Mouse (Mus musculus): ENCODE measurements around the gene Vangl1. TPM values are rescaled to one million over a fixed set of nuclear protein-coding genes. Genes with fewer than 3 reads are reported as not detected.

Gene Vangl1
- total RNA-seq (2012; rRNA removed) (0.04 TPM in 1 of 2 replicates, not detected in the other), total RNA-seq (2014; rRNA removed) (not detected in 2 replicates), polyA plus RNA-seq (2012; ENCODE audit: insufficient read length, low read depth) (not detected in 2 replicates)

- no peak for TF ChIP-seq RCOR1 (conservative IDR thresholded peaks at IDR 0.05; ENCODE audit: low read depth, low read length)
- no peak for TF ChIP-seq POLR2A (IDR thresholded peaks at IDR 0.05; ENCODE audit: low read depth, low read length)
- TF ChIP-seq PAX5 (IDR thresholded peaks at IDR 0.05; ENCODE audit: low read length), result no peak
- no peak for TF ChIP-seq USF2 (conservative IDR thresholded peaks at IDR 0.05; ENCODE audit: low read depth, low read length)
- TF ChIP-seq CHD2 (IDR thresholded peaks at IDR 0.05; ENCODE audit: low read length), result no peak
- TF ChIP-seq UBTF (IDR thresholded peaks at IDR 0.05; ENCODE audit: low read depth, low read length), result no peak
- no peak for TF ChIP-seq JUN (IDR thresholded peaks at IDR 0.05; ENCODE audit: insufficient read depth, low read depth, low read length)
- no peak for TF ChIP-seq TCF12 (IDR thresholded peaks at IDR 0.05; ENCODE audit: low read depth, low read length)
- TF ChIP-seq EP300 (IDR thresholded peaks at IDR 0.05; ENCODE audit: low read length), result no peak
- no peak for TF ChIP-seq MYC (IDR thresholded peaks at IDR 0.05; ENCODE audit: low read depth, low read length)
- TF ChIP-seq POLR2AphosphoS2 (IDR thresholded peaks at IDR 0.05; ENCODE audit: low read depth, low read length), result no peak
- no peak for TF ChIP-seq GABPA (IDR thresholded peaks at IDR 0.05; ENCODE audit: insufficient replicate concordance, low read depth, low read length)
- no peak for TF ChIP-seq ZMIZ1 (IDR thresholded peaks at IDR 0.05; ENCODE audit: low read depth, low read length)
- TF ChIP-seq RAD21 (IDR thresholded peaks at IDR 0.05; ENCODE audit: low read depth, low read length), result no peak
- no peak for TF ChIP-seq ZNF384 (IDR thresholded peaks at IDR 0.05; ENCODE audit: low read depth, low read length)
- TF ChIP-seq CHD1 (IDR thresholded peaks at IDR 0.05; ENCODE audit: low read depth, low read length), result no peak
- no peak for TF ChIP-seq USF1 (IDR thresholded peaks at IDR 0.05; ENCODE audit: low read depth, low read length)
- no peak for TF ChIP-seq TBP (conservative IDR thresholded peaks at IDR 0.05; ENCODE audit: low read depth, low read length)
- no peak for TF ChIP-seq MEF2A (IDR thresholded peaks at IDR 0.05; ENCODE audit: borderline replicate concordance, low read depth, low read length)
- no peak for TF ChIP-seq MXI1 (IDR thresholded peaks at IDR 0.05; ENCODE audit: low read depth, low read length)
- H3K27me3 ChIP-seq (replicated peaks), result no peaks in the 10 kb centered on the region
- H3K79me2 ChIP-seq (replicated peaks; ENCODE audit: control insufficient read depth, extremely low read depth, insufficient read depth, poor library complexity, severe bottlenecking), result no peaks in the 10 kb centered on the region
- peaks cover 6% of the 10 kb centered on the region for H3K9me3 ChIP-seq (replicated peaks; ENCODE audit: low read length)
- in situ Hi-C loops (cut with MboI; ENCODE audit: low pct_ligation_motif_present, low pct_unique_long_range_greater_than_20kb, low sequenced_read_pairs), result no loop called here
- DNase-seq (ENCODE audit: extremely low read depth), result no peak
- H3K4me2 ChIP-seq (ENCODE audit: insufficient read depth, low read depth, poor library complexity, severe bottlenecking), result no peak within 1 kb of the TSS
- dilution Hi-C loops (cut with MboI; ENCODE audit: extremely low pct_ligation_motif_present, extremely low pct_unique_long_range_greater_than_20kb, low sequenced_read_pairs), result no loop called here
- peaks cover 0 to 5% of the 10 kb centered on the region in 2 experiments; a peak in 2 of 4 replicates for H3K4me1 ChIP-seq (ENCODE audit: control insufficient read depth in 1 of 2, insufficient read depth in 2 of 2)
- no peak within 1 kb of the TSS for H3K4me3 ChIP-seq (replicated peaks in 1 of 3; ENCODE audit: low read depth in 2 of 3, low read length in 2 of 3, poor library complexity in 1 of 3)
- H3K27ac ChIP-seq (ENCODE audit: insufficient read depth, low read depth), result no peak within 1 kb of the TSS
- no peaks in the 10 kb centered on the region for H3K36me3 ChIP-seq (replicated peaks in 1 of 2; ENCODE audit: control insufficient read depth in 1 of 2, insufficient read depth in 1 of 2, low read length in 1 of 2)
- no peak within 1 kb of the TSS for H3K9ac ChIP-seq (ENCODE audit: insufficient read depth, low read depth)
These were observed at the start of gene Vangl1 for GRCm38 (mm10) chr3:102203781-102204721. Gene Vangl1, minus strand, starts transcription at chr3:102204693.

All from CH12.LX (cell line).